ENCODE assay signal across 8 mouse cellular contexts in the genomic region with DNA sequence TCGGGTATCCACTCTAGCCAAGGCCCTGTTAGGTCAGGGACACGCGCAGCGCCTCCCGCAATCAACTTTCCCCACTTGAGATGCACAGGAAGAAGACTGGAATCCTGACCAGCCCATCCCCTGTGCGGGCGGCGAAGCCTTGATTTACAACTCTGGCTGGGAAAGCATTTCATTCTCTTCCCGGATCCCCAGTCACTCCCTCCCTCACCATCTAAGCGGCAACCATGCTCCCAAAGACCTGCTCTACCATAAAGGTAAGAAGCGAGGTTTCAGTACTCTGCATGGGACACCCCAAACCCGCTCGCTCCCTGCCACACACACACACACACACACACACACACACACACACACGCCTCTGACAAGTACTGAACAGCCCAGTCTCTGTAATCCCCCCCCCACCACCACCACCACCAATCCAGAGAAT.
DNase-seq lines count a peak whose midpoint lies in the region; ATAC-seq and TF ChIP-seq lines count a peak whose summit lies in the region.

No protein-coding gene starts in this region.

- 2% methylated on average over 14 of the region's 14 CpGs for WGBS in heart, embryonic 11.5 days (ENCODE audit: insufficient replicate concordance)
- WGBS in embryonic facial prominence, embryonic 14.5 days = 5% methylated on average over 14 of the region's 14 CpGs
- WGBS in intestine, postnatal 0 days = 6% methylated on average over 14 of the region's 14 CpGs

- H3K36me3 ChIP-seq in heart, embryonic 11.5 days (ENCODE audit: control insufficient read depth, insufficient read depth, low read length) = no peaks in the 10 kb centered on the region
- H3K36me3 ChIP-seq in embryonic facial prominence, embryonic 14.5 days (ENCODE audit: control insufficient read depth, insufficient read depth, low read length) = no peaks in the 10 kb centered on the region
- no peaks in the 10 kb centered on the region for H3K36me3 ChIP-seq in intestine, postnatal 0 days (ENCODE audit: control insufficient read depth, insufficient read depth)

- no peak for DNase-seq in heart, postnatal 25 days (ENCODE audit: low spot score)
- DNase-seq in MN1 (ENCODE audit: low spot score) = peak; percentile 52
- no peak for DNase-seq in embryonic facial prominence, embryonic 14.5 days (ENCODE audit: low spot score)
- peak; percentile 47 for DNase-seq in neural tube, embryonic 10.5 days (ENCODE audit: extremely low spot score, low spot score)
- no peak for DNase-seq in ovary, postnatal 14 days (ENCODE audit: low spot score)
- no peak for DNase-seq in spleen, adult 12 weeks (ENCODE audit: low spot score)

- peak overlapping the region; percentile 94 for H3K4me2 ChIP-seq in heart, embryonic 11.5 days
- H3K4me2 ChIP-seq in embryonic facial prominence, embryonic 14.5 days (ENCODE audit: low read depth, low read length) = peak overlapping the region; percentile 91
- H3K4me2 ChIP-seq in intestine, postnatal 0 days (replicated peaks; ENCODE audit: low read depth) = peak overlapping the region; percentile 86

- no peaks in the 10 kb centered on the region for H3K9me3 ChIP-seq in heart, embryonic 11.5 days (replicated peaks; ENCODE audit: control insufficient read depth, low read length)
- no peaks in the 10 kb centered on the region for H3K9me3 ChIP-seq in embryonic facial prominence, embryonic 14.5 days (ENCODE audit: control insufficient read depth, low read length)
- no peaks in the 10 kb centered on the region for H3K9me3 ChIP-seq in intestine, postnatal 0 days (ENCODE audit: control insufficient read depth)

- H3K4me3 ChIP-seq in heart, embryonic 11.5 days (ENCODE audit: low read depth, low read length) = peak overlapping the region; percentile 59
- peak overlapping the region; percentile 53 for H3K4me3 ChIP-seq in embryonic facial prominence, embryonic 14.5 days (ENCODE audit: low read depth, low read length)
- peak overlapping the region; percentile 55 for H3K4me3 ChIP-seq in intestine, postnatal 0 days (ENCODE audit: low read depth, low read length)

- no peaks in the 10 kb centered on the region; the same call in 1 of the 2 replicates for H3K27me3 ChIP-seq in heart, embryonic 11.5 days (ENCODE audit: control insufficient read depth, insufficient read depth, low read length)
- H3K27me3 ChIP-seq in embryonic facial prominence, embryonic 14.5 days (replicated peaks; ENCODE audit: control insufficient read depth, insufficient read depth, low read length) = no peaks in the 10 kb centered on the region; the same call in 1 of the 2 replicates
- no peaks in the 10 kb centered on the region; the same call in 1 of the 2 replicates for H3K27me3 ChIP-seq in intestine, postnatal 0 days (replicated peaks; ENCODE audit: control insufficient read depth, insufficient read depth, low read length)

- H3K4me1 ChIP-seq in heart, embryonic 11.5 days (ENCODE audit: control insufficient read depth, insufficient read depth, low read length) = peaks cover 13% of the 10 kb centered on the region
- peaks cover 12% of the 10 kb centered on the region; the same call in 1 of the 2 replicates for H3K4me1 ChIP-seq in embryonic facial prominence, embryonic 14.5 days (ENCODE audit: control insufficient read depth, insufficient read depth, low read length)
- H3K4me1 ChIP-seq in intestine, postnatal 0 days (replicated peaks; ENCODE audit: control insufficient read depth, insufficient read depth, low read length) = peaks cover 10% of the 10 kb centered on the region; the same call in 1 of the 2 replicates

- no peak overlapping the region for H3K27ac ChIP-seq in heart, embryonic 11.5 days (ENCODE audit: low read depth, low read length)
- no peak overlapping the region for H3K27ac ChIP-seq in embryonic facial prominence, embryonic 14.5 days (replicated peaks; ENCODE audit: low read depth, low read length)
- no peak overlapping the region for H3K27ac ChIP-seq in intestine, postnatal 0 days (ENCODE audit: low read depth, low read length)

- TF ChIP-seq CTCF in intestine, postnatal 0 days (IDR thresholded peaks at IDR 0.05; ENCODE audit: low read depth) = no peak

- H3K9ac ChIP-seq in heart, embryonic 11.5 days (ENCODE audit: low read depth, low read length) = 0 out of 2 replicates have a peak overlapping the region, but pooled peaks have one; percentile 43
- peak overlapping the region; percentile 60 for H3K9ac ChIP-seq in embryonic facial prominence, embryonic 14.5 days (ENCODE audit: low read depth, low read length)
- H3K9ac ChIP-seq in intestine, postnatal 0 days (ENCODE audit: low read depth, low read length) = 0 out of 2 replicates have a peak overlapping the region, but pooled peaks have one; percentile 53

- intact Hi-C loops in heart, postnatal 25 days (cut with DNase I) = loop anchor here (2.0 to 5.0 kb wide), 2 partner anchors 41 to 42 kb away; no protein-coding TSS in a partner anchor

- ATAC-seq in heart, embryonic 11.5 days (replicated peaks; ENCODE audit: insufficient number of reproducible peaks, low FRiP score, low TSS enrichment) = no peak
- peak; percentile 47; the same call in 1 of the 2 replicates for ATAC-seq in embryonic facial prominence, embryonic 14.5 days (ENCODE audit: low read depth)
- ATAC-seq in intestine, postnatal 0 days = no peak

Comparison
In these comparisons a context has a peak if more than half of its experiments do, and no peak if none do; other contexts are left out.
1. DNase-seq: peak in MN1 (single experiment) and neural tube, embryonic 10.5 days (single experiment); none in heart, postnatal 25 days (single experiment), embryonic facial prominence, embryonic 14.5 days (single experiment), ovary, postnatal 14 days (single experiment) and spleen, adult 12 weeks (single experiment).
2. Peak in every context shown above with its lines, with median percentiles within 50 percentile points of each other: H3K4me2 ChIP-seq, H3K4me3 ChIP-seq and H3K9ac ChIP-seq.